Comparison of ENCODE assay signal across 11 mouse cellular contexts in genomic region chr11:51032851-51033250, GRCm38 (mm10). TPM values are rescaled to one million over a fixed set of nuclear protein-coding genes. Genes with fewer than 3 reads are reported as not detected.
DNase-seq lines count a peak whose midpoint lies in the region; ATAC-seq and TF ChIP-seq lines count a peak whose summit lies in the region.
"Had no signal": no experiment of that assay in that cellular context is flagged by ENCODE, and none has a peak within 500 bp of the region (broad histone marks: within the 10 kb centered on the region; RNA-seq: fewer than 3 reads in every experiment).

No protein-coding gene starts in this region.

- no peaks in the 10 kb centered on the region for H3K9me3 ChIP-seq in kidney, embryonic 16.5 days (ENCODE audit: low read length)
- no peaks in the 10 kb centered on the region for H3K9me3 ChIP-seq in hindbrain, postnatal 0 days (ENCODE audit: low read length)
- H3K9me3 ChIP-seq: limb, embryonic 15.5 days had no signal

- no peaks in the 10 kb centered on the region for H3K4me1 ChIP-seq in kidney, embryonic 16.5 days (ENCODE audit: insufficient read depth, low read length)
- no peaks in the 10 kb centered on the region for H3K4me1 ChIP-seq in hindbrain, postnatal 0 days (ENCODE audit: insufficient read depth, low read length)
- H3K4me1 ChIP-seq: limb, embryonic 15.5 days had no signal

- H3K27ac ChIP-seq in kidney, embryonic 16.5 days (ENCODE audit: low read length) = no peak overlapping the region
- no peak overlapping the region for H3K27ac ChIP-seq in hindbrain, postnatal 0 days
- H3K27ac ChIP-seq: limb, embryonic 15.5 days had no signal

- peak; percentile 91 for TF ChIP-seq CTCF in hindbrain, postnatal 0 days (IDR thresholded peaks at IDR 0.05; ENCODE audit: low read depth)

- H3K4me2 ChIP-seq in kidney, embryonic 16.5 days (replicated peaks; ENCODE audit: low read depth, low read length) = no peak overlapping the region
- H3K4me2 ChIP-seq in hindbrain, postnatal 0 days (ENCODE audit: low read depth, low read length) = no peak overlapping the region
- H3K4me2 ChIP-seq: limb, embryonic 15.5 days had no signal

- no peak overlapping the region for H3K9ac ChIP-seq in kidney, embryonic 16.5 days (replicated peaks; ENCODE audit: low read length)
- H3K9ac ChIP-seq in hindbrain, postnatal 0 days (replicated peaks; ENCODE audit: low read length) = no peak overlapping the region
- H3K9ac ChIP-seq: limb, embryonic 15.5 days had no signal

- DNase-seq in adrenal gland, postnatal 10 days = peak; percentile 39
- no peak for DNase-seq in adrenal gland, adult 8-10 months
- DNase-seq in kidney, postnatal 10 days = peak; percentile 45
- DNase-seq in R1 (ENCODE audit: low read depth, low spot score) = peak; percentile 61
- DNase-seq in hindbrain, postnatal 0 days (ENCODE audit: low spot score) = peak; percentile 67
- DNase-seq in retina, postnatal 1 day = peak; percentile 74

- WGBS in kidney, embryonic 16.5 days = 38% methylated on average over 1 of the region's 1 CpGs
- WGBS in hindbrain, postnatal 0 days = 29% methylated on average over 1 of the region's 1 CpGs

- H3K4me3 ChIP-seq in kidney, embryonic 16.5 days (ENCODE audit: low read length) = no peak overlapping the region
- no peak overlapping the region for H3K4me3 ChIP-seq in hindbrain, postnatal 0 days (ENCODE audit: low read length)
- H3K4me3 ChIP-seq: limb, embryonic 15.5 days had no signal

- H3K27me3 ChIP-seq in kidney, embryonic 16.5 days (ENCODE audit: insufficient read depth, low read length) = no peaks in the 10 kb centered on the region
- no peaks in the 10 kb centered on the region for H3K27me3 ChIP-seq in hindbrain, postnatal 0 days (ENCODE audit: insufficient read depth, low read length)
- H3K27me3 ChIP-seq: limb, embryonic 15.5 days had no signal

- ATAC-seq in kidney, embryonic 16.5 days (ENCODE audit: low FRiP score, low TSS enrichment) = no peak
- no peak for ATAC-seq in hindbrain, postnatal 0 days
- no peak for ATAC-seq in megakaryocyte-erythroid progenitor cell, adult 5-6 weeks (replicated peaks; ENCODE audit: low FRiP score, low TSS enrichment, poor library complexity, severe bottlenecking)

- no peaks in the 10 kb centered on the region for H3K36me3 ChIP-seq in kidney, embryonic 16.5 days (ENCODE audit: insufficient read depth, low read length)
- no peaks in the 10 kb centered on the region for H3K36me3 ChIP-seq in hindbrain, postnatal 0 days (ENCODE audit: insufficient read depth, low read length)
- H3K36me3 ChIP-seq: limb, embryonic 15.5 days had no signal

RNA-seq across cellular contexts. Expression of gene Olfr1375, which starts 15.1 kb away (rescaled TPM):
- not detected for total RNA-seq in adrenal gland, postnatal 10 days (2021)
- total RNA-seq in adrenal gland, adult 8-10 months (2022) = not detected
- polyA plus RNA-seq in kidney, embryonic 16.5 days (2015; fragmentation: Nextera tagmentation; extraction: Ambion mirVana) = not detected in 2 replicates
- total RNA-seq in hindbrain, postnatal 0 days (2014; rRNA removed) = not detected in 2 replicates
- polyA plus RNA-seq in hindbrain, postnatal 0 days (2015; fragmentation: Nextera tagmentation; extraction: Ambion mirVana) = not detected in 2 replicates
- not detected in 2 replicates for total RNA-seq in megakaryocyte-erythroid progenitor cell, adult 5-6 weeks (2014; fragmentation: Nextera tagmentation)
- not detected in 2 replicates for total RNA-seq in megakaryocyte-erythroid progenitor cell, adult 5-6 weeks (2017)
- polyA plus RNA-seq: C2C12; limb, embryonic 15.5 days; small intestine, adult 2 months had no signal

RNA-seq across cellular contexts. Expression of gene Olfr54, which starts 18.8 kb away (rescaled TPM):
- under 1 TPM; 0.09 to 0.33 TPM for total RNA-seq in adrenal gland, postnatal 10 days (2021)
- under 1 TPM; 0.15 to 0.91 (median 0.39) TPM for total RNA-seq in adrenal gland, adult 8-10 months (2022)
- polyA plus RNA-seq in kidney, embryonic 16.5 days (2015; fragmentation: Nextera tagmentation; extraction: Ambion mirVana) = not detected in 2 replicates
- total RNA-seq in hindbrain, postnatal 0 days (2014; rRNA removed) = not detected in 2 replicates
- polyA plus RNA-seq in hindbrain, postnatal 0 days (2015; fragmentation: Nextera tagmentation; extraction: Ambion mirVana) = not detected in 2 replicates
- total RNA-seq in megakaryocyte-erythroid progenitor cell, adult 5-6 weeks (2014; fragmentation: Nextera tagmentation) = not detected in 2 replicates
- not detected in 2 replicates for total RNA-seq in megakaryocyte-erythroid progenitor cell, adult 5-6 weeks (2017)
- polyA plus RNA-seq: C2C12; limb, embryonic 15.5 days; small intestine, adult 2 months had no signal

RNA-seq across cellular contexts. Expression of gene Zfp354a, which starts 26.2 kb away (rescaled TPM):
- 1 to 10 TPM; 4.5 to 5.8 TPM for total RNA-seq in adrenal gland, postnatal 10 days (2021)
- 10 to 100 TPM in 2 of 4 experiments, 1 to 10 TPM in 2; 5.7 to 12.4 (median 9.7) TPM for total RNA-seq in adrenal gland, adult 8-10 months (2022)
- polyA plus RNA-seq in kidney, embryonic 16.5 days (2015; fragmentation: Nextera tagmentation; extraction: Ambion mirVana) = 13.5 and 14.2 TPM in 2 replicates
- total RNA-seq in hindbrain, postnatal 0 days (2014; rRNA removed) = 5.4 and 6.2 TPM in 2 replicates
- polyA plus RNA-seq in hindbrain, postnatal 0 days (2015; fragmentation: Nextera tagmentation; extraction: Ambion mirVana) = 7.5 and 9.5 TPM in 2 replicates
- not detected in 2 replicates for total RNA-seq in megakaryocyte-erythroid progenitor cell, adult 5-6 weeks (2014; fragmentation: Nextera tagmentation)
- not detected in 2 replicates for total RNA-seq in megakaryocyte-erythroid progenitor cell, adult 5-6 weeks (2017)

RNA-seq across cellular contexts. Expression of gene Olfr51, which starts 29.5 kb away (rescaled TPM):
- not detected for total RNA-seq in adrenal gland, postnatal 10 days (2021)
- total RNA-seq in adrenal gland, adult 8-10 months (2022) = not detected
- polyA plus RNA-seq in kidney, embryonic 16.5 days (2015; fragmentation: Nextera tagmentation; extraction: Ambion mirVana) = not detected in 2 replicates
- not detected in 2 replicates for total RNA-seq in hindbrain, postnatal 0 days (2014; rRNA removed)
- polyA plus RNA-seq in hindbrain, postnatal 0 days (2015; fragmentation: Nextera tagmentation; extraction: Ambion mirVana) = not detected in 2 replicates
- total RNA-seq in megakaryocyte-erythroid progenitor cell, adult 5-6 weeks (2014; fragmentation: Nextera tagmentation) = not detected in 2 replicates
- not detected in 2 replicates for total RNA-seq in megakaryocyte-erythroid progenitor cell, adult 5-6 weeks (2017)
- polyA plus RNA-seq: C2C12; limb, embryonic 15.5 days; small intestine, adult 2 months had no signal

RNA-seq across cellular contexts. Expression of gene Olfr1377, which starts 51.1 kb away (rescaled TPM):
- not detected for total RNA-seq in adrenal gland, postnatal 10 days (2021)
- total RNA-seq in adrenal gland, adult 8-10 months (2022) = not detected
- polyA plus RNA-seq in kidney, embryonic 16.5 days (2015; fragmentation: Nextera tagmentation; extraction: Ambion mirVana) = not detected in 2 replicates
- not detected in 2 replicates for total RNA-seq in hindbrain, postnatal 0 days (2014; rRNA removed)
- not detected in 2 replicates for polyA plus RNA-seq in hindbrain, postnatal 0 days (2015; fragmentation: Nextera tagmentation; extraction: Ambion mirVana)
- total RNA-seq in megakaryocyte-erythroid progenitor cell, adult 5-6 weeks (2014; fragmentation: Nextera tagmentation) = not detected in 2 replicates
- total RNA-seq in megakaryocyte-erythroid progenitor cell, adult 5-6 weeks (2017) = not detected in 2 replicates
- polyA plus RNA-seq: C2C12; limb, embryonic 15.5 days; small intestine, adult 2 months had no signal
